Mouse (Mus musculus) cerebellum, adult 11 months (tissue): ENCODE data around the gene Ino80b.

Source experiments
- DNase-seq: peaks from one replicate; pipeline ENCODE4 v3.0.0; 2022

Gene Ino80b

GRCm38 (mm10) chr6:83138056-83138455 lies 12.8 kb upstream of the Ino80b start:
- no peak for DNase-seq

- no peak for DNase-seq
These were observed 12.3 kb upstream of the Ino80b start for GRCm38 (mm10) chr6:83137576-83137950.

DNA sequence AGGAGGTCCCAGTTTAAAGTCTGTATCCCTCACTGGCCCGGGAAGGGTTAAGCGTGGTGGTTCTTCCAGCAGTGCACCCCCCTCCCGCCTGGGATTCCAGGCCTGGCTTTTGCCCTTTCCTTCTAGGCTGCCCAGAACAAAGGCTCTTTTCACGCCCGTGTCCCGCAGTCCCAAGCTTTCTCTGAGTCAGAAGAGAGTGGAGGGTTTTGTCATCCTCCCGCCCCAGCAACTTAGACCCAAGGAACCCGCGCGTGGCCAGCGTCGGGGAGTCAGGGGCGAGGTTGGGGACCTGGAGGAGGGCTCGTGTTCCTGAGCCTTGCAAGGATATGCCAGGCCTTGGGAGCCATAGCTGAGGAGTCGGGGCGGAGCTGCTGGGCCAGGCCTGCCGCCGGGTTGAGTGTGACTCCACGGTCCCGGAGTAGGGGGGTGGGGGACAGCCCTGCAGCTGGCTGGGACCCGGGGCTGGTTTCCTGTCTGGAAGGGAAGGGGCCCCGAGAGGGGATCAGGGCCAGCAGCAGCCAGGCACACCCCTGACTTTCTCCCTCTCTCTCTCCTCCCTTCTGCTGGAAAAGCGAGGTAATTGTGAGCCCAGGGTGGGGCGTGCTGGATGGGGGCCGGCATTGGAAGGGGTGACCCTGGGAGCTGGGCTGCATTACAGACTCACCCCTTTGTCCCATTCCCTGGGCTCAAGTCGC lies 11.8 kb upstream of the Ino80b start:
- DNase-seq = no peak

- no peak for DNase-seq
These were observed 11.2 kb upstream of the Ino80b start for GRCm38 (mm10) chr6:83136291-83136880.

GRCm38 (mm10) chr6:83135571-83136161 lies 10.4 kb upstream of the Ino80b start:
- DNase-seq = no peak

DNA sequence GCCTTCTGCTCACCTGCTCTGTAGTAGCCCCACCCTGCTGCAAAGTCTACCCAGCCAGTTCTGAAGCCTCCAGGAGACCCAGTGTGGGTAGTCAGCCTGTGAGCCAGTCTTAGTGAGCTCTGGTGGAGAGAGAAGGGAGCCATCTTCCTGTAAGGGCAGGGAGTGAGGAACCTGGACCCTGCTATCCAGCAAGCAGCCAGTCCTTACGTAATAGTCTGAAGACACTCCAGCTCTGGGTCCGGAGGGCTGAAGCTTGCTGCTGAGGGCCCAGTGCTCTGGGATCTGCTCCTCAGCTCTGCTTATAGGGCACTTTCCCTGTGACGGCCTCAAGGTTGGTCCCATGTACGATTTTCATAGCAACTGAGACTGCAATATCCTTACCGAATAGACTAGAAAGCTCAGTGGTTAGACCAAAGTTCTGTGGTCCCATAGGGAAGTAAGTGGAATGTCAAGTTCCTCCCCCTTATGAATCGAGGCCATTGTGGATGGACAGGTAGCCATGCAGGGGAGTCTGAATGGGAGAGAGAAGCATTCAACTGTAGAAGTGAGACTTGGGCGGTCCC lies 9.8 kb upstream of the Ino80b start, which contains the start of gene Rtkn:
Gene Rtkn, plus strand, starts transcription at position 513 of the 563 bp plus-strand sequence.
- no peak for DNase-seq

DNA sequence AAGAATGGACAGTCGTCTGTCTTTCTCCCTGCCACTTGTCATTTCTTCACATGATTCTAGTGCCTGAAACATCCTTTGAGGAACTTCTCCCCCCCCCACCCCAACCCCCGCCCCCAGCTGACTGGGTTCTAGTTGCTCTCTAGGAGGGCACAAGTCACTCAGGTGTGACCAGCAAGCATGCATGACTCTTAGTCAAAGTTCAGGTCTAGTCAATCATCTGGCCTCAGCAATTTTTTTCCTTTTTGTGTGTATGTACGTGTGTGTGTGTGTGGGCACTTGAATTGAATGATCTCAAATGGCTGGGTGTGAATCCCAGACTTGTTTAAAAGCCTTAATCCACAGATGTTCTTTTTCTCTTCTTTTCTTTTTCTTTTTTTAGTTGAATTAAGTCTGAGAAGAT lies 9.0 kb upstream of the Ino80b start:
- DNase-seq = no peak

DNA sequence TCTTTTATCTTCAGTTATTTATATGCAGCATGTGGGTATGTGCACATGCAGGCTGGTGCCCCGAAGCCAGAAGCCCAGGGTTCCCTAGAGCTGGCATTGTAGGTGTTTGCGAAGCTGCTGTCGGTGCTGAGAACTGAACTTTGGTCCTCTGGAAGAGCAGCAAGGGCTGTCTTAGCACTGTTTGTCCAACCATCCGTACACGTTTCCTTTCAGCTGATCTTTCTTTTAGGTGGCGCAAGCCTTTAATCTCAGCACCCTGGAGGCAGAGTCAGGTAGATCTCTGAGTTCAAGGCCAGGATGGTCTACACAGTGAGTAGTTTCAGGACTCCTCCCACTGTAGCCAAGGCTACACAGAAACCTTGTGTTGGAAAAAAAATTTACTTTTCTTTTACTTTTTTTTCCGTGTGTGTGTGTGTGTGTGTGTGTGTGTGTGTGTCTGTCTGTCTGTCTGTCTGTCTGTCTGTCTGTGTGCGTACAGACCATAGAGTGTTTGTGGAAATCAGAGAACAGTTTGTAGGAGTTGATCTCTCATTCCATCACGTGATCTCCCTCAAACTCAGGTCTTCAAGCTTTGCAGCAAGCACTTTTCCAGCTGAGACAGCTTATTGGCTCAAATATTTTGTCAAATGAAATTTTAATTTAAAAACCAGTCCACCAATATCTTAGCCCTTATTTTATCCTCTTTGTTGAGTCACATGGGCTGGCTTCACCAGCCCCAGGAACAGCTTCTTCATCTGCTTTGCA lies 7.1 kb upstream of the Ino80b start:
- DNase-seq = no peak

DNA sequence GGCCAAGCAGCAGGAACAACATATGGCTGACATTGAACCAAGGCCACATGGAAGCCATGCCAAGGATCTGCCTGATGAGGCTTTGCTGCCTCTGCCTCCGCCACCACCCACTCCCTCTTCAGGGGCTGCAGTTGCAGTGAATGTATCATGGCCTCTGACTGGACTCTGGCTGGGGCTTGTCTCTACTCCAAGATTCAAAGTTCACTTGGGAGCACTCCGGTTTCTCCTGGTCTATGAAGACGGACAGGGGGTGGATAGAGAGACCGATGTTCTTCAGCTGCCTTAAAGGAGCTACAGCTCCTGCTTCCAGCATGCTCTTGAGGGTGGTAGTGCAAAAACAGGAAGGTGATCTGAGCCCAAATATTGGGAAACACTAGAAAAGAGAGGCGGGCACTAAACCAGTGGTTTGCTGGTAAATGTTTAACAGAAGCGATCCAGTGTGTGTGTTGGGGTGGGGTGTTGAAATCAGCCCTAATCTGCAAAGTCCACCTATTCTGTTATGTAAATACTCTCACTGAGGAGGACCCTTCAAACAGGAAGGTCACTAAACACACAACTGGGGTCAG lies 6.3 kb upstream of the Ino80b start:
- DNase-seq = no peak

DNA sequence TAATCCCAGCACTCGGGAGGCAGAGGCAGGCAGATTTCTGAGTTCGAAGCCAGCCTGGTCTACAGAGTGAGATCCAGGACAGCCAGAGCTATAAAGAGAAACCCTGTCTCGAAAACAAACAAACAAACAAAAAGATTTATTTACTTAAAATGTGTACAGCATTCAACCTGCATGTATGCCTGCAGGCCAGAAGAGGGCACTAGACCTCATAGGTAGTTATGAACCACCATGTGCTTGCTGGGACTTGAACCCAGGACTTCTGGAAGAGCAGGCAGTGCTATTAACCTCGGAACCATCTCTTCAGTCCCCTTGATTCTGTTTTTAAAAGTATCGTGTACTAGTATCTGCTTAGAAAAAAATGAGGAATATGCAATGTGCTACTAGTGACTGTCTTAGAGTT lies 2.2 kb upstream of the Ino80b start:
- DNase-seq = no peak

DNA sequence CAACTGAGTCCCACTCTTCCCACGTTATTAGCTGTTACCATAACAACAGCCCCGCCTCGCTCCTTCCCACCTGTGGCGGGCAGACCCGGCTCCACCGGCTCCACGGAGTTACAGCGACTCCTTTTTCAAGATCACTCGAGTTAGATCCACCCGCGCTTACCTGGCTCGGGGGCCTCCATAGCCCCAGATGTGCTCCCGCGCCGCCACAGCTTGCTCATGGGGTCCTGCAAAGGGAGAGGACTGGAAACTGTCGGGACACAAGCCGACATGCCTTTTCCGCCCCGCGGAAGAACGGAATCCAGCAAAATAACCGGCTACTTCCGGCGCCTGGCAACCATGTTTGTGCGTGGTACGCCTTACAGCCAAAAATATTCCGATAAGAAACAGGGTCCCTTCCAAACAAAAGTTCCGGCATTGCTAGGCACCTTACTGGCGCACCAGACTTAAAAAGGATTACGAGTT lies 349 bp downstream of the Ino80b start:
- DNase-seq = peak; percentile 84

GRCm38 (mm10) chr6:83122961-83123360 lies 2.3 kb downstream of the Ino80b start:
- DNase-seq = no peak

GRCm38 (mm10) chr6:83121863-83122710 lies 3.1 kb downstream of the Ino80b start:
- peak; percentile 65 for DNase-seq

GRCm38 (mm10) chr6:83120930-83121862 lies 4.0 kb downstream of the Ino80b start, which contains the start of gene Wbp1:
TSS of gene Wbp1 (minus strand) at chr6:83121559.
- peak; percentile 94 for DNase-seq

- no peak for DNase-seq
These were observed 5.5 kb downstream of the Ino80b start for GRCm38 (mm10) chr6:83119734-83120051.

DNA sequence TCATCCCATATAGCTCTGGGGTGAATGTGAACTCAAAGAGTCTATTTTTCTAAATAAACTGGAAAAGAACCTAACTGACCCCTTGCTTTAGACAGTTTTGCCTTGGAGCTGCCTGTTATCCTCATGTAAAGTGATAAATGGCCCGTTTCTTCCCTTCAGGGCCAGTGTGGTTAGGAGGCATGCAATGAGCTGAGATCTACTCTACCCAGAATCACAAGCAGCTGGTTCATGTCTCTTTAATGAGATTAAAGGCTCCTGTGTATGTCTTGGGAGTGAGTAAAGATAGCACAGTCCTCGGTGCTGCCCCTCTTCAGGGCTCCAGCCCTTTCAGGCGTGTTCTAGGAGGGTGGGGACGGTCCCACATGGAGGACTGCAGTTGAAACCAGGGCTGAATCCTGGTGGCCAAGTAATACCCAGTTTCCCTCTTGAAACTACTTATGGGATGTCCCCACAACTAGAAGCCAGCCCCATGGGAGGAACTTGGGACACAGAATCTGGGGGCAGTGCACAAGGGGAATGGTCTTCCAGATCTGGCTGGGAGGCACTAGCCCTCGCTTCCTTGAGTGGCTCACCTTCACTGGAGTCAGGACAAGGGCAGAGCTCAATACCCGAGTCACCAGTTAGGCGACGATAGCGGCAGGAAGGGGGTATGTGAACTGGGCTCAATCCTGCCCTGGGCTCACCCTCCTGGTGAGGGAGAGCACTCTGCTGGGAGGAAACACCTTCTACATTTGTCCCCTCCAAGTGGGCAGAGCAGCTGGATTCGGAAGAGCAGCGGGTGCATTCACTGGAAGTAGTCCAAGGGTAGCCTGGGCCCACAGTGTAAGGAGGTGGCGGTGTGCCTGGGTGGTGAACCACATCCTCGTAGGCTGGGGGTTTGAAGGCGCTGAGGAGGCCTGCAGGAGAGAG lies 6.2 kb downstream of the Ino80b start:
- DNase-seq = no peak

GRCm38 (mm10) chr6:83118369-83118768 lies 6.9 kb downstream of the Ino80b start:
- DNase-seq = no peak

DNA sequence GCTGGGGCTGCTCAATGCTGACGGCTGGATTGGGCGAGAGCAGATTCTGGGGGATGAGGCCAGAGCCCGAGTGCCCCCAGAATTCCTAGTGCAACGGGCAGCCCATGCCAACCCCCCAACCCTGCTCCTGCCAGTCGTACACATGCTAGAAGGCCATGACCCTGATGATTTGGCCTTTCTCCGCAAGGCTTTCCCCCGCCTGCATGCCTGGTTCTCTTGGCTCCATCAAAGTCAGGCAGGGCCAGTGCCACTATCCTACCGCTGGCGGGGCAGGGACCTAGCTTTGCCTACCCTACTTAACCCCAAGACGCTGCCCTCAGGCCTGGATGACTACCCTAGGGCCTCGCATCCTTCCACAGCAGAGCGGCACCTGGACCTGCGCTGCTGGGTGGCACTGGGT lies 7.6 kb downstream of the Ino80b start:
- DNase-seq = no peak

- no peak for DNase-seq
These were observed 8.1 kb downstream of the Ino80b start for GRCm38 (mm10) chr6:83117165-83117438.
